Mouse (Mus musculus): ENCODE data around the gene Pop7. TPM values are rescaled to one million over a fixed set of nuclear protein-coding genes. Genes with fewer than 3 reads are reported as not detected.

Pop7 gene
- polyA plus RNA-seq, 1 experiment from 2014 or later, result 55.1 TPM

GRCm38 (mm10) chr5:137532808-137533116, 30.4 kb upstream of the Pop7 start:
- Histone ChIP-seq H3K27ac (peak overlapping the region; percentile 95), H3K4me2 (ENCODE audit: low read length) (peak overlapping the region; percentile 98), H3K4me3 (replicated peaks; ENCODE audit: low read depth, low read length) (peak overlapping the region; percentile 74), H3K9me3 (replicated peaks; ENCODE audit: low read length) (no peaks in the 10 kb centered on the region), H3K9ac (ENCODE audit: low read depth, low read length) (peak overlapping the region; percentile 82), H3K36me3 (ENCODE audit: insufficient read depth, low read length) (peaks cover 20% of the 10 kb centered on the region), H3K4me1 (replicated peaks; ENCODE audit: insufficient read depth, low read length) (peaks cover 7% of the 10 kb centered on the region; the same call in 1 of the 2 replicates), H3K27me3 (ENCODE audit: insufficient read depth, low read length) (no peaks in the 10 kb centered on the region)
- no peak; the same call in none of the 2 replicates for ATAC-seq (replicated peaks; ENCODE audit: low FRiP score, low read depth)
- WGBS, result 0% methylated on average over 12 of the region's 12 CpGs
- TF ChIP-seq CTCF (IDR thresholded peaks at IDR 0.05; ENCODE audit: low read depth), result no peak
- DNase-seq (ENCODE audit: low spot score), result no peak

- Histone ChIP-seq H3K27me3 (ENCODE audit: insufficient read depth, low read length) (no peaks in the 10 kb centered on the region), H3K36me3 (ENCODE audit: insufficient read depth, low read length) (peaks cover 25% of the 10 kb centered on the region), H3K9ac (ENCODE audit: low read depth, low read length) (peak overlapping the region; percentile 82), H3K9me3 (replicated peaks; ENCODE audit: low read length) (no peaks in the 10 kb centered on the region), H3K4me2 (ENCODE audit: low read length) (peak overlapping the region; percentile 98), H3K27ac (peak overlapping the region; percentile 95), H3K4me3 (replicated peaks; ENCODE audit: low read depth, low read length) (peak overlapping the region; percentile 74), H3K4me1 (replicated peaks; ENCODE audit: insufficient read depth, low read length) (peaks cover 7% of the 10 kb centered on the region; the same call in 1 of the 2 replicates)
- WGBS, result under 1% methylated on average over 19 of the region's 19 CpGs
- DNase-seq (ENCODE audit: low spot score), result peak; percentile 46
- no peak for TF ChIP-seq CTCF (IDR thresholded peaks at IDR 0.05; ENCODE audit: low read depth)
- ATAC-seq (replicated peaks; ENCODE audit: low FRiP score, low read depth), result no peak
Measured at GRCm38 (mm10) chr5:137532131-137532807, 30.0 kb upstream of the Pop7 start.

GRCm38 (mm10) chr5:137531414-137532130, 29.3 kb upstream of the Pop7 start:
- TF ChIP-seq CTCF (IDR thresholded peaks at IDR 0.05; ENCODE audit: low read depth), result no peak
- WGBS, result under 1% methylated on average over 51 of the region's 51 CpGs
- peak; percentile 39 for DNase-seq (ENCODE audit: low spot score)
- peak overlapping the region; percentile 82 for H3K9ac ChIP-seq (ENCODE audit: low read depth, low read length)
- peak overlapping the region; percentile 74 for H3K4me3 ChIP-seq (replicated peaks; ENCODE audit: low read depth, low read length)
- no peaks in the 10 kb centered on the region for H3K27me3 ChIP-seq (ENCODE audit: insufficient read depth, low read length)
- peak overlapping the region; percentile 98 for H3K4me2 ChIP-seq (ENCODE audit: low read length)
- ATAC-seq (replicated peaks; ENCODE audit: low FRiP score, low read depth), result no peak
- H3K36me3 ChIP-seq (ENCODE audit: insufficient read depth, low read length), result peaks cover 27% of the 10 kb centered on the region
- peak overlapping the region; percentile 95 for H3K27ac ChIP-seq
- H3K4me1 ChIP-seq (replicated peaks; ENCODE audit: insufficient read depth, low read length), result peaks cover 7% of the 10 kb centered on the region; the same call in 1 of the 2 replicates
- no peaks in the 10 kb centered on the region for H3K9me3 ChIP-seq (replicated peaks; ENCODE audit: low read length)

GRCm38 (mm10) chr5:137530588-137531413, 28.5 kb upstream of the Pop7 start:
- no peaks in the 10 kb centered on the region for H3K9me3 ChIP-seq (replicated peaks; ENCODE audit: low read length)
- no peak for TF ChIP-seq CTCF (IDR thresholded peaks at IDR 0.05; ENCODE audit: low read depth)
- 0% methylated on average over 41 of the region's 46 CpGs for WGBS
- peak overlapping the region; percentile 82 for H3K9ac ChIP-seq (ENCODE audit: low read depth, low read length)
- peak overlapping the region; percentile 98 for H3K4me2 ChIP-seq (ENCODE audit: low read length)
- H3K4me3 ChIP-seq (replicated peaks; ENCODE audit: low read depth, low read length), result peak overlapping the region; percentile 74
- H3K27ac ChIP-seq, result peak overlapping the region; percentile 95
- no peaks in the 10 kb centered on the region for H3K27me3 ChIP-seq (ENCODE audit: insufficient read depth, low read length)
- H3K4me1 ChIP-seq (replicated peaks; ENCODE audit: insufficient read depth, low read length), result peaks cover 7% of the 10 kb centered on the region; the same call in 1 of the 2 replicates
- H3K36me3 ChIP-seq (ENCODE audit: insufficient read depth, low read length), result peaks cover 27% of the 10 kb centered on the region
- DNase-seq (ENCODE audit: low spot score) (peak; percentile 85), ATAC-seq (replicated peaks; ENCODE audit: low FRiP score, low read depth) (peak; percentile 15)

- H3K4me2 ChIP-seq (ENCODE audit: low read length), result peak overlapping the region; percentile 98
- no peak for TF ChIP-seq CTCF (IDR thresholded peaks at IDR 0.05; ENCODE audit: low read depth)
- DNase-seq (ENCODE audit: low spot score) (no peak), ATAC-seq (replicated peaks; ENCODE audit: low FRiP score, low read depth) (no peak)
- WGBS, result 72% methylated on average over 8 of the region's 8 CpGs
- no peaks in the 10 kb centered on the region for H3K9me3 ChIP-seq (replicated peaks; ENCODE audit: low read length)
- peaks cover 33% of the 10 kb centered on the region for H3K36me3 ChIP-seq (ENCODE audit: insufficient read depth, low read length)
- H3K4me1 ChIP-seq (replicated peaks; ENCODE audit: insufficient read depth, low read length), result peaks cover 7% of the 10 kb centered on the region; the same call in 1 of the 2 replicates
- H3K9ac ChIP-seq (ENCODE audit: low read depth, low read length), result peak overlapping the region; percentile 82; the same call in 1 of the 2 replicates
- H3K27ac ChIP-seq, result peak overlapping the region; percentile 95
- H3K4me3 ChIP-seq (replicated peaks; ENCODE audit: low read depth, low read length), result peak overlapping the region; percentile 74
- no peaks in the 10 kb centered on the region for H3K27me3 ChIP-seq (ENCODE audit: insufficient read depth, low read length)
Measured at GRCm38 (mm10) chr5:137530075-137530474, 27.8 kb upstream of the Pop7 start.
